Mouse (Mus musculus): Measurements from ENCODE around the gene Gmeb1. TPM values are rescaled to one million over a fixed set of nuclear protein-coding genes. Genes with fewer than 3 reads are reported as not detected.

The Gmeb1 gene
- polyA plus RNA-seq, 1 experiment from 2014 or later: 46.3 TPM

DNA sequence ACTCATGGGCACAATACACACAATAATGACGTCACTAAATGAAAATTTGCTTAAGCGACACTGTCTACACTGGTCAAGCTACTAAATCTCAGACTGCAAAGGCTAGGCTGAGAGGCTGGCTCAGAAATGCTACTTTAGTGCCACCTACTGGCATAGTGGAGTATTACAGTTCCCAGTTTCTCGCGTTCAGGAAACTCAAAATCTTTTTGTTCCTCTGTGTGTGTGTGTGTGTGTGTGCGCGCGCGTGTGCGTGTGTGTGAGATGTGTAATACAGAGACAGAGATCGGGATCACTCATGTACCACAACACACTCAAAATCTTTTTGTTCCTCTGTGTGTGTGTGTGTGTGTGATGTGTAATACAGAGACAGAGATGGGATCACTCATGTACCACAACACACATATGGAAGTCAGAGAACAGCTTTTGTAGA is 82.8 kb downstream of the Gmeb1 start:
- H3K4me3 ChIP-seq (replicated peaks): no peak overlapping the region
- H3K4me1 ChIP-seq: no peaks in the 10 kb centered on the region
- no peaks in the 10 kb centered on the region for H3K27me3 ChIP-seq
- H3K9me3 ChIP-seq: no peaks in the 10 kb centered on the region
- ATAC-seq (ENCODE audit: low FRiP score): peak; percentile 82
- H3K9ac ChIP-seq: no peak overlapping the region
- 8% methylated on average over 10 of the region's 10 CpGs for WGBS
- H3K36me3 ChIP-seq (replicated peaks): peaks cover 22% of the 10 kb centered on the region
- H3K27ac ChIP-seq: no peak overlapping the region
- no peak overlapping the region for H3K4me2 ChIP-seq

DNA sequence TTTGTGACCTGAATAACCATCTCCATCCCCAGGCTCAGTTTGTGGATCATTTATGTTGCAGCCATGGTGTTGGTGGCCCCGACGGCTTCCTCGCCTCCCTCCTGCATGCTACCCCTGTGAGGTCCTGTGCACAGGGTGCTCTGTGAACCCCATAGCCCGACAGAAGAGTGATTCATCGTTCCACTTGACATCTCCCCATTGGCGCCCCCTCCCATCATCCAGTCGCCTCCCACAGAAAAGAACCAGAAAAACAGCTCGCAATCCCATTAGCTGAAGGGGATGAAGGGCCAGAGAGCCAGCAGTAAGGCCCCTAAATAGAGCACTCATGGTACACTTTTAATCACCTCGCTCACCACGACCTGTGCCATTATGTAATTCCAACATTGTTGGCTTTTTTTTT is 84.9 kb downstream of the Gmeb1 start:
- H3K27me3 ChIP-seq: no peaks in the 10 kb centered on the region
- H3K4me3 ChIP-seq (replicated peaks): no peak overlapping the region
- peaks cover 11% of the 10 kb centered on the region; the same call in 1 of the 2 replicates for H3K4me1 ChIP-seq
- H3K4me2 ChIP-seq: no peak overlapping the region
- 49% methylated on average over 10 of the region's 10 CpGs for WGBS
- H3K27ac ChIP-seq: no peak overlapping the region
- peaks cover 8% of the 10 kb centered on the region for H3K36me3 ChIP-seq (replicated peaks)
- no peaks in the 10 kb centered on the region for H3K9me3 ChIP-seq
- ATAC-seq (ENCODE audit: low FRiP score): no peak
- no peak overlapping the region for H3K9ac ChIP-seq

Small RNA genes lying within 50 kb of the gene (microRNA-seq; reads per million reads assigned to microRNA genes)
- not detected for gene Gm22033

Other genes starting within 250 kb of the Gmeb1 start
- 0.08 TPM in 1 of 2 replicates, not detected in the other for gene Gm10300, start 186.9 kb downstream of the Gmeb1 start, polyA plus RNA-seq (2016; fragmentation: Nextera tagmentation; extraction: Ambion mirVana)
- 136 and 158 TPM in 2 replicates for gene Epb41, start 186.3 kb downstream of the Gmeb1 start, polyA plus RNA-seq (2016; fragmentation: Nextera tagmentation; extraction: Ambion mirVana)
- gene Oprd1, start 117.1 kb downstream of the Gmeb1 start, polyA plus RNA-seq (2016; fragmentation: Nextera tagmentation; extraction: Ambion mirVana): 0.06 and 0.15 TPM in 2 replicates
- 152 and 166 TPM in 2 replicates for gene Ythdf2, start 49.3 kb downstream of the Gmeb1 start, polyA plus RNA-seq (2016; fragmentation: Nextera tagmentation; extraction: Ambion mirVana)
- 61.0 and 61.2 TPM in 2 replicates for gene Taf12, start 12.8 kb upstream of the Gmeb1 start, polyA plus RNA-seq (2016; fragmentation: Nextera tagmentation; extraction: Ambion mirVana)
- gene Rab42, start 41.8 kb upstream of the Gmeb1 start, polyA plus RNA-seq (2016; fragmentation: Nextera tagmentation; extraction: Ambion mirVana): 0.78 and 0.82 TPM in 2 replicates
- 77.8 and 88.3 TPM in 2 replicates for gene Trnau1ap, start 67.9 kb upstream of the Gmeb1 start, polyA plus RNA-seq (2016; fragmentation: Nextera tagmentation; extraction: Ambion mirVana)
- 103 and 109 TPM in 2 replicates for gene Rcc1, start 92.0 kb upstream of the Gmeb1 start, polyA plus RNA-seq (2016; fragmentation: Nextera tagmentation; extraction: Ambion mirVana)
- gene Phactr4, start 160.9 kb upstream of the Gmeb1 start, polyA plus RNA-seq (2016; fragmentation: Nextera tagmentation; extraction: Ambion mirVana): 22.3 and 26.3 TPM in 2 replicates
- 21.0 and 25.5 TPM in 2 replicates for gene Med18, start 202.3 kb upstream of the Gmeb1 start, polyA plus RNA-seq (2016; fragmentation: Nextera tagmentation; extraction: Ambion mirVana)
- gene Sesn2, start 248.9 kb upstream of the Gmeb1 start, polyA plus RNA-seq (2016; fragmentation: Nextera tagmentation; extraction: Ambion mirVana): 7.6 and 11.3 TPM in 2 replicates

Data from forebrain, embryonic 12.5 days (tissue).